Mouse (Mus musculus) erythroblast, embryonic 14.5 days (primary cell): ENCODE measurements around the gene Gdf5.
"Not testable (repeated sequence)": the region's sequence is repeated elsewhere in the genome, so short reads cannot be mapped to it uniquely, and the experiment has no call there.

Source experiments
- GATA1 ChIP-seq: IDR thresholded peaks from 2 replicates; pipeline ENCODE4 v1.6.1; 2012; ENCODE audit warnings: low read length, inconsistent platforms, mixed read lengths
- TAL1 ChIP-seq: IDR thresholded peaks from 3 replicates; pipeline ENCODE4 v1.6.1; 2012; ENCODE audit warnings: low read length, inconsistent platforms, mixed read lengths

DNA sequence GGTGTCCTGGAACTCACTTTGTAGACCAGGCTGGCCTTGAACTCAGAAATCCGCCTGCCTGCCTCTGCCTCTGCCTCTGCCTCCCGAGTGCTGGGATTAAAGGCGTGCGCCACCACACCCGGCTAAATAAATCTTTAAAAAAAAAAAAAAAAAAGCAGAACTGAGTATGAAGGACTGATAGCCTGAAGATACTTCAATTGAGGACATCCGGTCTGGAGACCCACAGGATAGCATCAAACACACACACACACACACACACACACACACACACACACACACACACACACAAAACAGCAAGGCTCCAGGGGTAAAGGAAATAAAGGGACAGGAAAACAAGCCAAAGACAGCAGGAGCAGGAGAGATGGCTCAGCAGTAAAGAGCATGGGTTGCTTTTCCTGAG, 20.0 kb downstream of the Gdf5 start:
- not testable (repeated sequence) for TF ChIP-seq GATA1, TAL1
